Mouse (Mus musculus): ENCODE data around the gene Tpcn2. TPM values are rescaled to one million over a fixed set of nuclear protein-coding genes. Genes with fewer than 3 reads are reported as not detected.

Tpcn2 gene
- polyA plus RNA-seq, 1 experiment = 7.4 TPM

GRCm38 (mm10) chr7:145211680-145212659 lies 71.8 kb downstream of the Tpcn2 start:
- Histone ChIP-seq H3K4me1 (ENCODE audit: control insufficient read depth, insufficient read depth, low read length) (no peaks in the 10 kb centered on the region), H3K4me3 (ENCODE audit: insufficient read depth, low read length) (no peak overlapping the region), H3K27ac (ENCODE audit: insufficient read depth, low read length) (no peak overlapping the region)
- no peak for TF ChIP-seq POLR2A (IDR thresholded peaks at IDR 0.05; ENCODE audit: extremely low read depth, insufficient read depth, low read length)
- TF ChIP-seq CTCF (IDR thresholded peaks at IDR 0.05; ENCODE audit: extremely low read depth, insufficient read depth, low read length) = no peak

DNA sequence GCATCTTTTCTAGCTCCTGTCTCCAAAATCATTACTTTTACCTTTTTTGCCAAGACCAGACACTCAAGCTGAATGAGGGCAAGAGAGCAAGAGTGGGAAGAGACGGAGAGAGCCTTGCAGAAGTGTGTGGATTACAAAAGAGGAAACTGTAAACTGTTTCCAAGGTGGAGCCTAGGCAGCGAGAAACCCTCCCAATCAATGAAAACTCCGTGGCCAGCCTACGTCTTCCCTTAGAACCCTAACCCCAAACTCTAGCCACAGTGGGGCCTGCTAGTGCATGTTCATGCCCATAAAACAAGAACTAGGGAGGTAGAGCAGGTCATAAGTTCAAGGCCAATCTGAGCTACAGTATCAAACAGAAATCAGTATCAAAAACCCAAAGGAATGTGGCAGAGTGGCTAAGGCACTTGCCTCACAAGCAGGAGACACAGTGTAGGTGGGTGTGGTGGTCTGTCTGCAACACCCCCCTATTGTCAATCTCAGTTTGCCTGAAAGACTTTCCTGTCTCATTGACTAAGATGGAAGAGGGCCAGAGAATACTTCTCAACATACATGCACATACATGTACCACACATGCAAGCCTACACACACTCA lies 73.2 kb downstream of the Tpcn2 start:
- no peak for TF ChIP-seq POLR2A (IDR thresholded peaks at IDR 0.05; ENCODE audit: extremely low read depth, insufficient read depth, low read length)
- no peak for TF ChIP-seq CTCF (IDR thresholded peaks at IDR 0.05; ENCODE audit: extremely low read depth, insufficient read depth, low read length)
- no peak overlapping the region for H3K27ac ChIP-seq (ENCODE audit: insufficient read depth, low read length)
- peaks cover 5% of the 10 kb centered on the region; the same call in 1 of the 2 replicates for H3K4me1 ChIP-seq (ENCODE audit: control insufficient read depth, insufficient read depth, low read length)
- H3K4me3 ChIP-seq (ENCODE audit: insufficient read depth, low read length) = no peak overlapping the region

DNA sequence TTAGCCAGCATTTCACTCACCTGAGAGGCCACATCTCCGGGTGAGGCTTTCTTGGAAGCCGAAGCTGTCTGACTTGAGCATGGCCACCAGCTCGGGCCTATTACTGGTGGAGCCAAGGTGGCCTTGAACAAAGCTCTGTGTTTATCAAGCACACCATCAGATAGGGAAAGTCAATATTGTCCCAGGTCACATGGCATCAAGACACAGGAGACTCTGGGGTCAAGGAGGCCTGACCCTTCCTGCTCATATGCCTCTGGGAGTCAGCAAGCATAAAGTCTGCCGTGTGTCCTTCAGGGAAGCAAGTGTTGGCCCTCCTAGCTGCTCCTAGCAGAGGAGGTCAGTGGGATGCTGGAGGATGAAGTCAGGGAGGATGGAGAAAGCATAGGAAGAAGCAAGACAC lies 75.8 kb downstream of the Tpcn2 start, which contains the start of gene 1810010D01Rik:
1810010D01Rik (minus strand) TSS at position 114 of the 400 bp plus-strand sequence.
- TF ChIP-seq CTCF (IDR thresholded peaks at IDR 0.05; ENCODE audit: extremely low read depth, insufficient read depth, low read length) (no peak), POLR2A (IDR thresholded peaks at IDR 0.05; ENCODE audit: extremely low read depth, insufficient read depth, low read length) (no peak)
- Histone ChIP-seq H3K4me1 (ENCODE audit: control insufficient read depth, insufficient read depth, low read length) (peaks cover 5% of the 10 kb centered on the region; the same call in 1 of the 2 replicates), H3K4me3 (ENCODE audit: insufficient read depth, low read length) (no peak within 1 kb of the TSS), H3K27ac (ENCODE audit: insufficient read depth, low read length) (no peak within 1 kb of the TSS)

- Histone ChIP-seq H3K27ac (ENCODE audit: insufficient read depth, low read length) (peak overlapping the region; percentile 89; the same call in 1 of the 2 replicates), H3K4me1 (ENCODE audit: control insufficient read depth, insufficient read depth, low read length) (peaks cover 5% of the 10 kb centered on the region; the same call in 1 of the 2 replicates), H3K4me3 (ENCODE audit: insufficient read depth, low read length) (no peak overlapping the region)
- TF ChIP-seq CTCF (IDR thresholded peaks at IDR 0.05; ENCODE audit: extremely low read depth, insufficient read depth, low read length) = no peak
- TF ChIP-seq POLR2A (IDR thresholded peaks at IDR 0.05; ENCODE audit: extremely low read depth, insufficient read depth, low read length) = no peak
These were observed 77.0 kb downstream of the Tpcn2 start for GRCm38 (mm10) chr7:145206801-145207200.

- TF ChIP-seq CTCF (IDR thresholded peaks at IDR 0.05; ENCODE audit: extremely low read depth, insufficient read depth, low read length) (no peak), POLR2A (IDR thresholded peaks at IDR 0.05; ENCODE audit: extremely low read depth, insufficient read depth, low read length) (no peak)
- no peak overlapping the region for H3K4me3 ChIP-seq (ENCODE audit: insufficient read depth, low read length)
- H3K4me1 ChIP-seq (ENCODE audit: control insufficient read depth, insufficient read depth, low read length) = peaks cover 5% of the 10 kb centered on the region; the same call in 1 of the 2 replicates
- peak overlapping the region; percentile 89 for H3K27ac ChIP-seq (ENCODE audit: insufficient read depth, low read length)
These were observed 77.7 kb downstream of the Tpcn2 start for GRCm38 (mm10) chr7:145206056-145206610.

GRCm38 (mm10) chr7:145205363-145205902 lies 78.4 kb downstream of the Tpcn2 start:
- Histone ChIP-seq H3K4me1 (ENCODE audit: control insufficient read depth, insufficient read depth, low read length) (peaks cover 5% of the 10 kb centered on the region; the same call in 1 of the 2 replicates), H3K27ac (ENCODE audit: insufficient read depth, low read length) (peak overlapping the region; percentile 76; the same call in 1 of the 2 replicates), H3K4me3 (ENCODE audit: insufficient read depth, low read length) (no peak overlapping the region)
- TF ChIP-seq CTCF (IDR thresholded peaks at IDR 0.05; ENCODE audit: extremely low read depth, insufficient read depth, low read length) = no peak
- no peak for TF ChIP-seq POLR2A (IDR thresholded peaks at IDR 0.05; ENCODE audit: extremely low read depth, insufficient read depth, low read length)

DNA sequence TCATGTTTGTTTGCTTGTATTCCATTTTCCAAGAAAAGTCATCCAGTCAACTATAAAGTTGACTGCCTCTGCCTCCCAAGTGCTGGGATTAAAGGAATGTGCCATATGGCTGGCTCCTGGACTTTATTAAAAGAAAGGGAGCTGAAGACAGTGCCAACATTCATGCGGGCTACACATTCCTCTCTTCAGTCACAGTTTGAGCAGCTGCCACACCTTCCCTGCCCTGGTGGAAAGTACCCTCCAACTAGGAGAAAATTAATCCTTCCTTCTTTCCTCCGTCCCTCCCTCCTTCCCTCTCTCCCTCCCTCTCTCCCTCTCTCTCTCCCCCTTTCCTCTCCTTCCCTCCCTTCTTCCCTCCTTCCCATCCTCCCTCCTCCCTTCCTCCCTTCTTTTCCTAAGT lies 84.1 kb downstream of the Tpcn2 start:
- peaks cover 16% of the 10 kb centered on the region for H3K4me1 ChIP-seq (ENCODE audit: control insufficient read depth, insufficient read depth, low read length)
- H3K27ac ChIP-seq (ENCODE audit: insufficient read depth, low read length) = no peak overlapping the region
- TF ChIP-seq CTCF (IDR thresholded peaks at IDR 0.05; ENCODE audit: extremely low read depth, insufficient read depth, low read length) (no peak), POLR2A (IDR thresholded peaks at IDR 0.05; ENCODE audit: extremely low read depth, insufficient read depth, low read length) (no peak)
- no peak overlapping the region for H3K4me3 ChIP-seq (ENCODE audit: insufficient read depth, low read length)

DNA sequence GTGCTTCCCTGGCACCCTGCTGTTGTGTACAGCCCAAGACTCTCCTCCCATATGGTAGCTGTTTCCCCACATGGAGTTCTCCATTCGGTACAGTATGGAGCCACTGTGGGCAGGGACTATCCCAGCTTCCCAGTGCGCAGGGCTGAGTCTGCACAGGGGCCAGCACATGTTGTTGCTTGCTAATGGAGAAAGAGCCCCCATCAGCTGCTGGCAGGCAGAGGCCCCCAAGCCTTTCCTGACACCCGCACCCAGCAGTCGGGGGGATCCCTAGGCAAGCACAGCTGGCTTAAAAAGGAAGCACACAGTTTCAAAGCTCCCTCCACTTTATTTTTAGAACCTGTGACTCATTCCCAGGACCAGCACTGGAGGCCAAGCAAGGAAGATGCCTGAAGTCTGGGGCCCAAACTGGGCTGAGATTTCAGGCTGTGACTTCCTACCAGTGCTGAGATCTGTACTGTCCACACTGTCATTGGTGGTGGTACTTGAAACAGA lies 85.5 kb downstream of the Tpcn2 start:
- no peak overlapping the region for H3K4me3 ChIP-seq (ENCODE audit: insufficient read depth, low read length)
- peak overlapping the region; percentile 79 for H3K27ac ChIP-seq (ENCODE audit: insufficient read depth, low read length)
- peaks cover 21% of the 10 kb centered on the region for H3K4me1 ChIP-seq (ENCODE audit: control insufficient read depth, insufficient read depth, low read length)
- TF ChIP-seq POLR2A (IDR thresholded peaks at IDR 0.05; ENCODE audit: extremely low read depth, insufficient read depth, low read length) (no peak), CTCF (IDR thresholded peaks at IDR 0.05; ENCODE audit: extremely low read depth, insufficient read depth, low read length) (no peak)

DNA sequence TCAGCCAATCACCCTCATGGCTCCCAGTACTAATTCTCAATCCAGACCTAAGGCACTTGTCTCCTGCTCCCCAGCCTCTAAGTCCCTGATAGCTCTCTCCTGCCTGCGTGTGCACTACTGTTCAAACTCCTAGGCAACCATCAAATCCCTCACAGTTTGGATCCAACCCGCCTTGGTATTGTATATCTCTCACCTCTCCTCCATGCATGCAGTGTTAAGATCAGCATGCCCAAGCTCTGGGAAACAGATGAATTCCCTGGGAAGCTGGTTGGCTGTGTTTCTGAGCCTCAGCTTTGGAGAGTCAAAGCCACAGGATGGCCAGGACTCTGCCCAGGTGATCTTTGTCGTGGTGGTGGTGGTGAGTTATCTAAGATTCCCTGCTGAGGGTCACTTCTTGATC lies 86.1 kb downstream of the Tpcn2 start:
- Histone ChIP-seq H3K4me1 (ENCODE audit: control insufficient read depth, insufficient read depth, low read length) (peaks cover 21% of the 10 kb centered on the region), H3K27ac (ENCODE audit: insufficient read depth, low read length) (peak overlapping the region; percentile 79), H3K4me3 (ENCODE audit: insufficient read depth, low read length) (no peak overlapping the region)
- TF ChIP-seq CTCF (IDR thresholded peaks at IDR 0.05; ENCODE audit: extremely low read depth, insufficient read depth, low read length) (no peak), POLR2A (IDR thresholded peaks at IDR 0.05; ENCODE audit: extremely low read depth, insufficient read depth, low read length) (no peak)
